Mouse (Mus musculus): ENCODE data around the gene Dhx58. TPM values are rescaled to one million over a fixed set of nuclear protein-coding genes. Genes with fewer than 3 reads are reported as not detected.

Dhx58 gene
- polyA plus RNA-seq, 1 experiment from 2014 or later = 4.3 TPM

DNA sequence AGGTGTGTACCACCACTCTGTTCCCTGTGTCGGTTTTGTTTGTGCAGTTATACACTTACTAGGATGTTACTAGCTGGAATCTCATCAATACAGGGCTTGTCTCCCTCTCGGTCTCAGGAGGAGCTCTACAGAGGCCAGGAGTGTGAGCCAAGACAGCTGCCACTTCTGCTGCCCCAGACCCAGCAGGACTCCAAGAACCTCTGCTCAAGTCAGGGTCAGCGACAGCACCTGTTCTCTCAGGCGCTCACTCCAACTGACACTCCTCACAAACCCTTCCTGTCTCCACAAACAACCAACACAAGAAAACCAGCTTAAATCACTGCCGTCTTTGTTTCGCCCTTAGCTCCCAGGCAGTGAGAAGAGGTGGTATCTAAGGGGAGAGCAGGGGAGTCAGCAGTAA lies 24.5 kb upstream of the Dhx58 start:
- H3K4me3 ChIP-seq (ENCODE audit: low read depth, low read length) = no peak overlapping the region
- no peaks in the 10 kb centered on the region for H3K36me3 ChIP-seq (ENCODE audit: control insufficient read depth, insufficient read depth, low read length)
- no peak for ATAC-seq (replicated peaks; ENCODE audit: low FRiP score)

GRCm38 (mm10) chr11:100727201-100727600 lies 23.1 kb upstream of the Dhx58 start:
- Histone ChIP-seq H3K4me1 (replicated peaks; ENCODE audit: control insufficient read depth, insufficient read depth, low read length) (no peaks in the 10 kb centered on the region), H3K9me3 (ENCODE audit: control insufficient read depth, low read length) (no peaks in the 10 kb centered on the region), H3K9ac (ENCODE audit: low read length) (no peak overlapping the region), H3K27ac (ENCODE audit: low read depth, low read length) (no peak overlapping the region), H3K27me3 (ENCODE audit: control insufficient read depth, insufficient read depth, low read length) (no peaks in the 10 kb centered on the region), H3K4me3 (ENCODE audit: low read depth, low read length) (no peak overlapping the region), H3K4me2 (ENCODE audit: low read depth, low read length, severe bottlenecking) (no peak overlapping the region), H3K36me3 (ENCODE audit: control insufficient read depth, insufficient read depth, low read length) (no peaks in the 10 kb centered on the region)
- no peak for DNase-seq (ENCODE audit: low spot score)
- ATAC-seq (replicated peaks; ENCODE audit: low FRiP score) = no peak
- WGBS = 90% methylated on average over 3 of the region's 3 CpGs

More for the DNA sequence above, 24.5 kb upstream of the Dhx58 start:
- Histone ChIP-seq H3K27ac (ENCODE audit: low read depth, low read length) (no peak overlapping the region), H3K4me1 (replicated peaks; ENCODE audit: control insufficient read depth, insufficient read depth, low read length) (no peaks in the 10 kb centered on the region), H3K4me2 (ENCODE audit: low read depth, low read length, severe bottlenecking) (no peak overlapping the region), H3K27me3 (ENCODE audit: control insufficient read depth, insufficient read depth, low read length) (no peaks in the 10 kb centered on the region), H3K9me3 (ENCODE audit: control insufficient read depth, low read length) (no peaks in the 10 kb centered on the region), H3K9ac (ENCODE audit: low read length) (no peak overlapping the region)
- 89% methylated on average over 6 of the region's 6 CpGs for WGBS
- no peak for DNase-seq (ENCODE audit: low spot score)

GRCm38 (mm10) chr11:100724919-100725512 lies 20.9 kb upstream of the Dhx58 start:
- Histone ChIP-seq H3K9ac (ENCODE audit: low read length) (no peak overlapping the region), H3K4me3 (ENCODE audit: low read depth, low read length) (no peak overlapping the region), H3K4me1 (replicated peaks; ENCODE audit: control insufficient read depth, insufficient read depth, low read length) (no peaks in the 10 kb centered on the region; the same call in 1 of the 2 replicates), H3K27ac (ENCODE audit: low read depth, low read length) (no peak overlapping the region), H3K36me3 (ENCODE audit: control insufficient read depth, insufficient read depth, low read length) (no peaks in the 10 kb centered on the region), H3K9me3 (ENCODE audit: control insufficient read depth, low read length) (no peaks in the 10 kb centered on the region), H3K27me3 (ENCODE audit: control insufficient read depth, insufficient read depth, low read length) (no peaks in the 10 kb centered on the region), H3K4me2 (ENCODE audit: low read depth, low read length, severe bottlenecking) (no peak overlapping the region)
- DNase-seq (ENCODE audit: low spot score) (no peak), ATAC-seq (replicated peaks; ENCODE audit: low FRiP score) (no peak)
- WGBS = 58% methylated on average over 5 of the region's 5 CpGs

DNA sequence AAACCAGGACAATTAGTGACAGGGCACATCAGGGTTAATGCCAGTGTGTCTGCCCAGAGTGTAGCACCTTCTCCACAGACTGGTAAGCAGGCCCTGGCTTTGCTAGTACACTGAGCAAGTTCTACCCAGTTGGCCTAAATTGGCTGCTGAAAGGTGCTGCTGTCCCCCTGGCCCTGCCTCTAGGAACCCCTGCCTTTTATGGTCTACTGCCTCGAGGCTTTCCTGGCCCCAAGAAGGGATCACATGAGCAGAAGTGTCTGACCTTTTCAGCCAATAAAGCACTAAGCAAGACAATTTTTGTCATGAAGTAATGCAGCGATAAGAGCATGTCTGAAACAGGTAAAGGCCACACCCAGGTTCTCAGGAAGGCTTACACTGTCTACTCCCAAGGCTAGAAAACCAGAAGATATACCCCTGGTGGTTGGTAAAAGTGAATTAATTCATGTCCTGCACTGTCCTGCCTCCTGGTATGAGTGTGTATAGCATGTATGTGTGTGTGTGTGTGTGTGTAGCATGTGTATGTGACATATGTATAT lies 18.5 kb upstream of the Dhx58 start:
- Histone ChIP-seq H3K4me1 (replicated peaks; ENCODE audit: control insufficient read depth, insufficient read depth, low read length) (no peaks in the 10 kb centered on the region; the same call in 1 of the 2 replicates), H3K36me3 (ENCODE audit: control insufficient read depth, insufficient read depth, low read length) (no peaks in the 10 kb centered on the region; the same call in 1 of the 2 replicates), H3K4me2 (ENCODE audit: low read depth, low read length, severe bottlenecking) (no peak overlapping the region), H3K9me3 (ENCODE audit: control insufficient read depth, low read length) (no peaks in the 10 kb centered on the region), H3K27me3 (ENCODE audit: control insufficient read depth, insufficient read depth, low read length) (no peaks in the 10 kb centered on the region), H3K9ac (ENCODE audit: low read length) (no peak overlapping the region), H3K27ac (ENCODE audit: low read depth, low read length) (no peak overlapping the region), H3K4me3 (ENCODE audit: low read depth, low read length) (no peak overlapping the region)
- WGBS = 60% methylated on average over 2 of the region's 2 CpGs
- ATAC-seq (replicated peaks; ENCODE audit: low FRiP score) (no peak), DNase-seq (ENCODE audit: low spot score) (no peak)

DNA sequence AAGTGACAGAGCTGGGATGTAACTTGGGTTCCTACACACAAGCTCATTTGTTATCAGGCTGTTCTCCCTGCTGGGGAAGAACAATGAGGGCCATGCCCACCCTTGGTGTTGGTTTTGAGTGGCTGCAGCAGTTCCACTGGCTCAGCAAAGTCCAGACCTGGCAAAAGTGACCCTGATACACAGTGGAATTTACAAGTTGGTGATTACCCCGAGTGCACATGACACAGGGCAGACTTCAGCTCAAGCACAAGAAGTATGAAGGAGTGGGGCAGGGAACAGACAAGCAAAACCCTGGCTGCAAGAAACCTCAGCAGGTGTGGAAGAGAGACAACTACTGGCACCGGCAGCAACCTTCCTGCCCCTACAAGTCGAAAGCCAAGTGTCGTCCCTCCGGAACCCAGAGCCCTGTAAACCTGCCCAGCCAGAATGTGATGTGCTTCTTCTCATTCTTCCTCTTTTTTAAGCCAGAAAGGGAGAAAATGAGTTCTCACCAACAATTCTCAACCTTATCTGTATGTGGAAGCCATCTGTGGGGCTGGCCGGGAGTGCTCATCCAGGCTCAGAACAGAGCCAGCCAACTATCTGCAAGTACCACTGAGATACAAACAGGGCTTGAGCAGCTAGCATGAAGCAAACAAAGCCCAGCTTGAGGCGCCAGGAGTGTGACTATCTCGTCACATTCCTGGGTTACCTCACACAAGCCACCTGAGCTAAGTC lies 17.9 kb upstream of the Dhx58 start:
- Histone ChIP-seq H3K4me2 (ENCODE audit: low read depth, low read length, severe bottlenecking) (no peak overlapping the region), H3K27me3 (ENCODE audit: control insufficient read depth, insufficient read depth, low read length) (no peaks in the 10 kb centered on the region), H3K27ac (ENCODE audit: low read depth, low read length) (no peak overlapping the region), H3K4me3 (ENCODE audit: low read depth, low read length) (no peak overlapping the region), H3K36me3 (ENCODE audit: control insufficient read depth, insufficient read depth, low read length) (no peaks in the 10 kb centered on the region; the same call in 1 of the 2 replicates), H3K9ac (ENCODE audit: low read length) (no peak overlapping the region), H3K9me3 (ENCODE audit: control insufficient read depth, low read length) (no peaks in the 10 kb centered on the region), H3K4me1 (replicated peaks; ENCODE audit: control insufficient read depth, insufficient read depth, low read length) (no peaks in the 10 kb centered on the region; the same call in 1 of the 2 replicates)
- DNase-seq (ENCODE audit: low spot score) (no peak), ATAC-seq (replicated peaks; ENCODE audit: low FRiP score) (no peak)
- 64% methylated on average over 8 of the region's 8 CpGs for WGBS

DNA sequence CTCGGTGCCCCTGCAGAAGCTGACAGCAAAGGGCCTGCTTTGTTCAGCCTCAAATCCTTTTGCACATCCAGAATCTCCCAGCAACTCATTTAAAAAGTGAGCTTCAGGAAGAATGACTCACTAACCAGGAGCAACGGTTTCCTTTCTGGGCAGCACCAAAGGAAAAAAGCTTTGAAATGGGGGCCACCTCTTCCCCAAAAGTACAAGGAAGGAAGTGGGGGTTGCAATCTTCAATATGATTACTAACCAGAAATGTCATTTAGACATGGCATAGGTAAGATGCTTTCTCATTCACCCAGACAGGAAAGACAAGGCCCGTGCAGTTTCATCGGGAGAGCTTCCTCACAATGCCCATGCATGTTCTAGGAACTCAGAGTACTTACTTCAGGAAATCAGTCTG lies 17.2 kb upstream of the Dhx58 start:
- ATAC-seq (replicated peaks; ENCODE audit: low FRiP score) (no peak), DNase-seq (ENCODE audit: low spot score) (no peak)
- no peaks in the 10 kb centered on the region for H3K9me3 ChIP-seq (ENCODE audit: control insufficient read depth, low read length)
- no peaks in the 10 kb centered on the region; the same call in 1 of the 2 replicates for H3K4me1 ChIP-seq (replicated peaks; ENCODE audit: control insufficient read depth, insufficient read depth, low read length)
- H3K9ac ChIP-seq (ENCODE audit: low read length) = no peak overlapping the region
- H3K4me2 ChIP-seq (ENCODE audit: low read depth, low read length, severe bottlenecking) = no peak overlapping the region
- no peaks in the 10 kb centered on the region for H3K27me3 ChIP-seq (ENCODE audit: control insufficient read depth, insufficient read depth, low read length)
- H3K36me3 ChIP-seq (ENCODE audit: control insufficient read depth, insufficient read depth, low read length) = no peaks in the 10 kb centered on the region; the same call in 1 of the 2 replicates
- no peak overlapping the region for H3K27ac ChIP-seq (ENCODE audit: low read depth, low read length)
- no peak overlapping the region for H3K4me3 ChIP-seq (ENCODE audit: low read depth, low read length)
- WGBS = 62% methylated on average over 4 of the region's 4 CpGs

GRCm38 (mm10) chr11:100720345-100720744 lies 16.3 kb upstream of the Dhx58 start:
- 76% methylated on average over 5 of the region's 5 CpGs for WGBS
- ATAC-seq (replicated peaks; ENCODE audit: low FRiP score) = no peak
- no peak overlapping the region for H3K27ac ChIP-seq (ENCODE audit: low read depth, low read length)

DNA sequence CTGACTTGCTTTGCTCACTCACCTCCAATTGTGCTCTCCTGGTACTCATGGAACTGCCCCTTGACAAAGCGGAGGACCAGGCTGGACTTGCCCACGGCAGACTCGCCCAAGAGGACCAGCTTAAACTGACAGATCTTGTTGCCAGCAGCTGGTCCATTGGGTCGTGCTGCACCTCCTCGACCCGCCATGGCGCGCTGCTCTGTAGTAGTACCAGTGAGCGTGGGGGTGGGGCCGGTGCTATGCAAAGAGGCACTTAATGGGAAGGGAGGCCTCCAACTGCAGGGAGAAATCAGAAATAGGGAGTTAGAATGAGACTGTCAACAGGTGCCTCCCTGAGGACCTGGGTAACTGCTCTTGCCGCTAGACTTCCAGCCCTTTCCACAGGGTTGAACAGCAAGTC lies 15.8 kb upstream of the Dhx58 start:
- 83% methylated on average over 11 of the region's 11 CpGs for whole genome bisulfite sequencing
- Histone ChIP-seq H3K36me3 (ENCODE audit: control insufficient read depth, insufficient read depth, low read length) (no peaks in the 10 kb centered on the region; the same call in 1 of the 2 replicates), H3K27me3 (ENCODE audit: control insufficient read depth, insufficient read depth, low read length) (no peaks in the 10 kb centered on the region), H3K9me3 (ENCODE audit: control insufficient read depth, low read length) (no peaks in the 10 kb centered on the region), H3K4me3 (ENCODE audit: low read depth, low read length) (no peak overlapping the region), H3K4me2 (ENCODE audit: low read depth, low read length, severe bottlenecking) (no peak overlapping the region), H3K27ac (ENCODE audit: low read depth, low read length) (no peak overlapping the region), H3K9ac (ENCODE audit: low read length) (no peak overlapping the region), H3K4me1 (replicated peaks; ENCODE audit: control insufficient read depth, insufficient read depth, low read length) (peaks cover under 1% of the 10 kb centered on the region)
- no peak for ATAC-seq (replicated peaks; ENCODE audit: low FRiP score)
- no peak for DNase-seq (ENCODE audit: low spot score)

More at GRCm38 (mm10) chr11:100720345-100720744, 16.3 kb upstream of the Dhx58 start:
- H3K9ac ChIP-seq (ENCODE audit: low read length) = no peak overlapping the region
- H3K27me3 ChIP-seq (ENCODE audit: control insufficient read depth, insufficient read depth, low read length) = no peaks in the 10 kb centered on the region
- no peak overlapping the region for H3K4me2 ChIP-seq (ENCODE audit: low read depth, low read length, severe bottlenecking)
- H3K4me3 ChIP-seq (ENCODE audit: low read depth, low read length) = no peak overlapping the region
- no peaks in the 10 kb centered on the region; the same call in 1 of the 2 replicates for H3K36me3 ChIP-seq (ENCODE audit: control insufficient read depth, insufficient read depth, low read length)
- H3K4me1 ChIP-seq (replicated peaks; ENCODE audit: control insufficient read depth, insufficient read depth, low read length) = no peaks in the 10 kb centered on the region; the same call in 1 of the 2 replicates
- no peaks in the 10 kb centered on the region for H3K9me3 ChIP-seq (ENCODE audit: control insufficient read depth, low read length)
- no peak for DNase-seq (ENCODE audit: low spot score)

All from forebrain, embryonic 11.5 days (tissue).